Mouse (Mus musculus) G1E (cell line): ENCODE measurements around the gene Zbtb9. TPM values are rescaled to one million over a fixed set of nuclear protein-coding genes. Genes with fewer than 3 reads are reported as not detected.

Experiments
- ATAC-seq: 2 replicates; pipeline ENCODE4 v1.8.0; 2016; ENCODE audit warnings: mild to moderate bottlenecking; ENCODE audit not compliant: insufficient number of reproducible peaks, poor library complexity, low FRiP score, severe bottlenecking; ENCODE audit errors: extremely low read depth
- DNase-seq: peaks from one replicate; pipeline ENCODE4 v3.0.0; 2012; ENCODE audit warnings: low spot score
- H3K27me3 ChIP-seq: 2 replicates; pipeline ENCODE4 v1.6.1; 2012; ENCODE audit warnings: mild to moderate bottlenecking, low read length, inconsistent platforms; ENCODE audit not compliant: insufficient read depth
- H3K36me3 ChIP-seq: replicated peaks from 2 replicates; pipeline ENCODE3; 2012; ENCODE audit warnings: mild to moderate bottlenecking, inconsistent platforms
- H3K4me1 ChIP-seq: 2 replicates; pipeline ENCODE4 v1.6.1; 2012; ENCODE audit warnings: low read depth, low read length, inconsistent platforms, mixed read lengths; ENCODE audit not compliant: insufficient read depth
- H3K4me3 ChIP-seq: 2 replicates; pipeline ENCODE4 v1.5.1; 2012; ENCODE audit warnings: low read depth, mild to moderate bottlenecking, inconsistent platforms, low read length, moderate library complexity, mixed read lengths
- H3K9me3 ChIP-seq: replicated peaks from 2 replicates; pipeline ENCODE4 v1.6.1; 2012; ENCODE audit warnings: inconsistent platforms
- CTCF ChIP-seq: IDR thresholded peaks from 2 replicates; pipeline ENCODE4 v1.5.1; 2012; ENCODE audit warnings: low read depth, low read length, inconsistent platforms, mixed read lengths
- GATA1 ChIP-seq: IDR thresholded peaks from 2 replicates; pipeline ENCODE4 v1.6.1; 2012; ENCODE audit warnings: borderline replicate concordance, low read length, inconsistent platforms, mixed read lengths
- GATA2 ChIP-seq: IDR thresholded peaks from 2 replicates; pipeline ENCODE4 v1.6.1; 2012; ENCODE audit warnings: low read depth, low read length, inconsistent platforms, borderline replicate concordance
- POLR2AphosphoS5 ChIP-seq: IDR thresholded peaks from 2 replicates; pipeline ENCODE4 v1.6.1; 2012; ENCODE audit warnings: low read depth, low read length, inconsistent platforms; ENCODE audit not compliant: insufficient replicate concordance
- TAL1 ChIP-seq: conservative IDR thresholded peaks from 2 replicates; pipeline ENCODE4 v1.6.1; 2012; ENCODE audit warnings: low read depth, low read length, inconsistent platforms, mixed read lengths
- polyA plus RNA-seq: library from polyadenylated mRNA; stranded (reverse); fragments of >175 nt; gene quantifications from 2 replicates; pipeline ENCODE4 v1.2.3, GENCODE M21; 2012
- total RNA-seq, 2 experiments: library from RNA; stranded (forward) in 1 of 2; stranded (reverse) in 1 of 2; fragments of 200-1000 nt in 1 of 2; fragments of >200 nt in 1 of 2; fragmentation: Nextera tagmentation in 1 of 2; gene quantifications; 2 replicates each; pipeline ENCODE4 v1.2.3; 2014 to 2017

Gene Zbtb9
- total and polyA plus RNA-seq, 3 experiments: 4.4 to 25.6 (median 11.1) TPM

GRCm38 (mm10) chr17:26935027-26935426 lies 37.9 kb upstream of the Zbtb9 start:
- Histone ChIP-seq H3K4me1 (peaks cover 74% of the 10 kb centered on the region), H3K27me3 (no peaks in the 10 kb centered on the region), H3K9me3 (no peaks in the 10 kb centered on the region), H3K36me3 (peaks cover 71% of the 10 kb centered on the region), H3K4me3 (no peak overlapping the region)
- ATAC-seq (no peak), DNase-seq (no peak)
- no peak for TF ChIP-seq GATA1
- no peak for TF ChIP-seq CTCF
- TF ChIP-seq TAL1: no peak
- no peak for TF ChIP-seq GATA2
- no peak for TF ChIP-seq POLR2AphosphoS5

DNA sequence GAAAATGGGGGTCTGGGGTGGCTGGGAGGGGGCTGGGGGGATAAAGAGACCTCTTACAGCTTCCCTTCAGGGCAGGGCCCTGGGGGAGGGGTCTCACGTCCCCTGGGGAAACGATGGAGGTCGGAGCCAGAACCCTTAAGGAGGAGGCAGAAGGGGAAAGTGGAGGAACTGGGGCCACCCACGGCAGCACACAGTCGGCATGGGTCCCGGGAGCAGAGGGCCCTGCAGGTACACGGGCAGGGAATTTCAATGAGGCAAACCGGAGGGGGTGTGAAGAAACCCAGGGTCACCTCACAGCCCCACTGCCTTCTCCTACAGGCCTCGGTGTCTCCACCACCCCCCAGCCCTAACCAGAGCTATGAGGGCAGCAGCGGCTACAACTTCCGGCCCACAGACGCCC lies 36.5 kb upstream of the Zbtb9 start:
- no peak for ATAC-seq
- TF ChIP-seq GATA2 (no peak), CTCF (no peak), GATA1 (no peak), POLR2AphosphoS5 (no peak), TAL1 (no peak)
- H3K9me3 ChIP-seq: no peaks in the 10 kb centered on the region
- no peak for DNase-seq
- H3K36me3 ChIP-seq: peaks cover 63% of the 10 kb centered on the region
- H3K27me3 ChIP-seq: no peaks in the 10 kb centered on the region
- peaks cover 85% of the 10 kb centered on the region for H3K4me1 ChIP-seq
- no peak overlapping the region; the same call in 1 of the 2 replicates for H3K4me3 ChIP-seq

- DNase-seq (no peak), ATAC-seq (no peak)
- H3K27me3 ChIP-seq: no peaks in the 10 kb centered on the region
- peak overlapping the region; percentile 58; the same call in 1 of the 2 replicates for H3K4me3 ChIP-seq
- no peaks in the 10 kb centered on the region for H3K9me3 ChIP-seq
- peaks cover 86% of the 10 kb centered on the region for H3K4me1 ChIP-seq
- peaks cover 56% of the 10 kb centered on the region for H3K36me3 ChIP-seq
- TF ChIP-seq TAL1: no peak
- TF ChIP-seq CTCF: no peak
- TF ChIP-seq GATA2: no peak
- no peak for TF ChIP-seq POLR2AphosphoS5
- no peak for TF ChIP-seq GATA1
Observed at GRCm38 (mm10) chr17:26936921-26937695, 35.9 kb upstream of the Zbtb9 start.

DNA sequence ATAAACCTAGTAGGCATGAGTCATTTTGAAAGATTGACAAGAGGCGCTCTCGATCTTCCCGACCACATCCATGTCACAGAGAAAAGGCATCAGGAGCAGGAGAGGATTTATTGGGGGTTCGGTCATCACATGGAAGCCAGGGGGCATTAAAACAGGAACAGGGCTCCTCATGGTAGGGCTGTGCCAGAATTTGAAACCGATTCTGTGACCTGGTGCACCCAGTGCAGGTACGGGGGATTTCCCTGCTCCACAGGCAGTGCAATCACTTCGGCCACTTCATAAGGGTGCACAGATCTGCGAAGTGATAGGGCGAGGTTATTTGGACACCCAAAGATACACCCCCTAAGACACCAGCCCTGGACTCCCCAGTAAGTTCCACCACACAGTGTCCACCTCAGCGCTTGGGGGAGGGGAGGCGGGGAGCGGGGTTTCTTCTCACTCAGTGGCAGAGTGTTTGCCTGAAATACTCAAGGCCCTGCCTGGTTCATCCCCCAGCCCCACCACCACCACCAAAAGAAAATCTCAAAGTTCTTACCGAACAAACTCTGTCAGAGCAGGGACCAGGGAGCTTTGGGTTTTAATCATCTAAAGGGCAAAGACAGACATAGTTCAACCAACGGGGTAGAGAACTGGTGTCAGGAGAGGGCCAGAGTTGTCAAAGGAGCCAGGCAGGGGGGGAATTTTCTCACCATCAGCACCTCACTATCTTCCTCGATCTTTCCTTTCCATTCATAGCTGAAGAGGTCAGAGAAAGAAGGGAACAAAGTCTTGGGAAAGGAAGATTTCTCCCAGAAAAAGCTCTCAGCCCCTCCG lies 34.9 kb upstream of the Zbtb9 start:
- Histone ChIP-seq H3K4me3 (peak overlapping the region; percentile 82), H3K36me3 (peaks cover 48% of the 10 kb centered on the region), H3K27me3 (no peaks in the 10 kb centered on the region), H3K9me3 (no peaks in the 10 kb centered on the region), H3K4me1 (peaks cover 82% of the 10 kb centered on the region)
- TF ChIP-seq TAL1: no peak
- TF ChIP-seq POLR2AphosphoS5: no peak
- TF ChIP-seq CTCF: no peak
- TF ChIP-seq GATA1: no peak
- TF ChIP-seq GATA2: no peak
- ATAC-seq (no peak), DNase-seq (no peak)

DNA sequence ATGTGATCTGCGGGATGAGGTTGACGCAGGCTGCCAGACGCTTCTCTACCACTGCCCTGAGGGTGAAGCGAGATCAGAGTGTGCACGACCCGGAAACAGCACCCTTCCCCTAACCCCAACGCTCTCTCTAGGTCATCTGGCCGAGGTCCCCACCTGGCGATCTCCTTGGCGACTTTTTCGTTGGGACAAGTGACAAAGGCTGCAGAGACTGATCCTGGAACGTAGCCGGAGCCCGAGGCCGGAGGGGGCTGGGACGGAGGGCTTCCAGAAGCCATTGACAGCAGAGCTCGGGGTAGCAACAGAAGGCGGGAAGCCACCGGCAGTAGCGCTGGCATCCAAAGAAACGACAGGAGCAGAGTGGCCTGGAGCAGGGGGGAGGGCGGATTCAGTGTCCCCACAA lies 34.2 kb upstream of the Zbtb9 start:
- Histone ChIP-seq H3K4me3 (peak overlapping the region; percentile 82), H3K9me3 (no peaks in the 10 kb centered on the region), H3K36me3 (peaks cover 45% of the 10 kb centered on the region), H3K27me3 (no peaks in the 10 kb centered on the region), H3K4me1 (peaks cover 80% of the 10 kb centered on the region)
- DNase-seq: no peak
- ATAC-seq: no peak
- TF ChIP-seq TAL1 (no peak), GATA1 (no peak), GATA2 (no peak), CTCF (no peak), POLR2AphosphoS5 (no peak)
